Mouse (Mus musculus) midbrain, embryonic 15.5 days (tissue): ENCODE measurements around the gene Atp11a. TPM values are rescaled to one million over a fixed set of nuclear protein-coding genes. Genes with fewer than 3 reads are reported as not detected.
A peak's percentile ranks its signal among the peaks of the same experiment; 100 is the strongest.

ENCODE experiments used
- ATAC-seq: fragments of 200-750 bp; cut with Nextera tagmentation; replicated peaks from 2 replicates; pipeline ENCODE4 v1.8.0; 2017; ENCODE audit warnings: moderate TSS enrichment
- H3K27ac ChIP-seq: fragments of 300-500 bp; sonication (generic); 2 replicates; pipeline ENCODE4 v1.5.1; 2015; ENCODE audit warnings: mild to moderate bottlenecking, inconsistent platforms
- H3K27me3 ChIP-seq: fragments of 300-500 bp; sonication (generic); replicated peaks from 2 replicates; pipeline ENCODE4 v1.6.1; 2015; ENCODE audit warnings: inconsistent platforms
- H3K36me3 ChIP-seq: fragments of 300-500 bp; sonication (generic); replicated peaks from 2 replicates; pipeline ENCODE4 v1.6.1; 2015; ENCODE audit warnings: inconsistent platforms
- H3K4me1 ChIP-seq: fragments of 300-500 bp; sonication (generic); 2 replicates; pipeline ENCODE4 v1.6.1; 2015; ENCODE audit warnings: inconsistent platforms
- H3K4me2 ChIP-seq: fragments of 300-500 bp; sonication (generic); 2 replicates; pipeline ENCODE4 v1.6.1; 2015; ENCODE audit warnings: inconsistent platforms, mild to moderate bottlenecking, moderate library complexity
- H3K4me3 ChIP-seq: fragments of 300-500 bp; sonication (generic); 2 replicates; pipeline ENCODE4 v1.5.1; 2015; ENCODE audit warnings: mild to moderate bottlenecking, inconsistent platforms
- H3K9ac ChIP-seq: fragments of 300-500 bp; sonication (generic); 2 replicates; pipeline ENCODE4 v1.6.1; 2015; ENCODE audit warnings: mild to moderate bottlenecking, inconsistent platforms
- H3K9me3 ChIP-seq: fragments of 300-500 bp; sonication (generic); 2 replicates; pipeline ENCODE4 v1.6.1; 2016; ENCODE audit warnings: inconsistent platforms
- WGBS: fragments of 180-500 bp; shearing (Covaris S2); methylation state at CpG from one replicate; pipeline ENCODE4 v1.1.7; 2015; ENCODE audit warnings: mixed read lengths; 5-methylcytosine and 5-hydroxymethylcytosine counted together
- polyA plus RNA-seq: library from polyadenylated mRNA; unstranded; fragments of >200 nt; fragmentation: Nextera tagmentation; extraction: Ambion mirVana; gene quantifications from 2 replicates; pipeline ENCODE4 v1.2.1, GENCODE M21; 2015

Gene Atp11a
- polyA plus RNA-seq, 1 experiment from 2014 or later = 17.5 TPM

GRCm38 (mm10) chr8:12883051-12884004, 126.5 kb downstream of the Atp11a start:
- no peaks in the 10 kb centered on the region for H3K4me1 ChIP-seq
- no peak overlapping the region for H3K9ac ChIP-seq
- no peaks in the 10 kb centered on the region for H3K27me3 ChIP-seq
- ATAC-seq = no peak
- H3K36me3 ChIP-seq = no peaks in the 10 kb centered on the region
- H3K27ac ChIP-seq = no peak overlapping the region
- H3K4me2 ChIP-seq = no peak overlapping the region
- no peak overlapping the region for H3K4me3 ChIP-seq
- no peaks in the 10 kb centered on the region for H3K9me3 ChIP-seq
- WGBS = 72% methylated on average over 21 of the region's 21 CpGs

- Histone ChIP-seq H3K4me1 (no peaks in the 10 kb centered on the region), H3K27ac (no peak overlapping the region), H3K9me3 (no peaks in the 10 kb centered on the region), H3K4me3 (no peak overlapping the region), H3K9ac (no peak overlapping the region), H3K4me2 (no peak overlapping the region), H3K27me3 (no peaks in the 10 kb centered on the region), H3K36me3 (no peaks in the 10 kb centered on the region)
- no peak for ATAC-seq
- WGBS = 81% methylated on average over 16 of the region's 16 CpGs
These were observed 131.1 kb downstream of the Atp11a start for GRCm38 (mm10) chr8:12887772-12888435.

- H3K4me1 ChIP-seq = no peaks in the 10 kb centered on the region
- no peak overlapping the region for H3K4me3 ChIP-seq
- H3K9me3 ChIP-seq = no peaks in the 10 kb centered on the region
- no peak overlapping the region for H3K9ac ChIP-seq
- WGBS = 84% methylated on average over 11 of the region's 11 CpGs
- no peaks in the 10 kb centered on the region for H3K27me3 ChIP-seq
- no peak overlapping the region for H3K4me2 ChIP-seq
- H3K27ac ChIP-seq = no peak overlapping the region
- no peak for ATAC-seq
- no peaks in the 10 kb centered on the region for H3K36me3 ChIP-seq
These were observed 132.3 kb downstream of the Atp11a start for GRCm38 (mm10) chr8:12889046-12889598.

GRCm38 (mm10) chr8:12892882-12893446, 136.2 kb downstream of the Atp11a start:
- H3K4me1 ChIP-seq = 0 out of 2 replicates have a peak, but pooled peaks cover 5% of the 10 kb centered on the region
- WGBS = 87% methylated on average over 5 of the region's 5 CpGs
- no peaks in the 10 kb centered on the region for H3K9me3 ChIP-seq
- no peak overlapping the region for H3K27ac ChIP-seq
- no peak overlapping the region for H3K9ac ChIP-seq
- no peak overlapping the region for H3K4me3 ChIP-seq
- H3K36me3 ChIP-seq = no peaks in the 10 kb centered on the region
- ATAC-seq = no peak
- H3K4me2 ChIP-seq = no peak overlapping the region
- no peaks in the 10 kb centered on the region for H3K27me3 ChIP-seq

- ATAC-seq = no peak
- H3K9ac ChIP-seq = no peak overlapping the region
- H3K4me3 ChIP-seq = no peak overlapping the region
- H3K36me3 ChIP-seq = no peaks in the 10 kb centered on the region
- H3K27ac ChIP-seq = no peak overlapping the region
- H3K4me2 ChIP-seq = no peak overlapping the region
- H3K9me3 ChIP-seq = no peaks in the 10 kb centered on the region
- H3K4me1 ChIP-seq = 0 out of 2 replicates have a peak, but pooled peaks cover 5% of the 10 kb centered on the region
- H3K27me3 ChIP-seq = no peaks in the 10 kb centered on the region
- WGBS = 92% methylated on average over 12 of the region's 12 CpGs
These were observed 137.2 kb downstream of the Atp11a start for GRCm38 (mm10) chr8:12893797-12894578.

- Histone ChIP-seq H3K4me1 (0 out of 2 replicates have a peak, but pooled peaks cover 5% of the 10 kb centered on the region), H3K9ac (no peak overlapping the region)
- WGBS = 78% methylated on average over 11 of the region's 11 CpGs
These were observed 138.1 kb downstream of the Atp11a start for GRCm38 (mm10) chr8:12894783-12895534.

GRCm38 (mm10) chr8:12895535-12896150, 138.8 kb downstream of the Atp11a start:
- Histone ChIP-seq H3K27me3 (no peaks in the 10 kb centered on the region), H3K4me3 (no peak overlapping the region), H3K4me1 (0 out of 2 replicates have a peak, but pooled peaks cover 5% of the 10 kb centered on the region), H3K9ac (no peak overlapping the region), H3K9me3 (no peaks in the 10 kb centered on the region), H3K36me3 (no peaks in the 10 kb centered on the region), H3K4me2 (no peak overlapping the region), H3K27ac (no peak overlapping the region)
- no peak for ATAC-seq
- 75% methylated on average over 9 of the region's 9 CpGs for WGBS

More at GRCm38 (mm10) chr8:12894783-12895534, 138.1 kb downstream of the Atp11a start:
- no peak overlapping the region for H3K4me2 ChIP-seq
- H3K27ac ChIP-seq = no peak overlapping the region
- no peak overlapping the region for H3K4me3 ChIP-seq
- no peaks in the 10 kb centered on the region for H3K9me3 ChIP-seq
- H3K36me3 ChIP-seq = no peaks in the 10 kb centered on the region
- no peaks in the 10 kb centered on the region for H3K27me3 ChIP-seq
- ATAC-seq = no peak

- 44% methylated on average over 13 of the region's 13 CpGs for WGBS
- Histone ChIP-seq H3K27me3 (no peaks in the 10 kb centered on the region), H3K9me3 (no peaks in the 10 kb centered on the region), H3K36me3 (no peaks in the 10 kb centered on the region), H3K4me1 (0 out of 2 replicates have a peak, but pooled peaks cover 5% of the 10 kb centered on the region), H3K4me3 (no peak overlapping the region), H3K27ac (no peak overlapping the region), H3K9ac (0 out of 2 replicates have a peak overlapping the region, but pooled peaks have one; percentile 2), H3K4me2 (no peak overlapping the region)
- ATAC-seq = peak; percentile 68
These were observed 139.9 kb downstream of the Atp11a start for GRCm38 (mm10) chr8:12896494-12897373.

- no peak overlapping the region for H3K9ac ChIP-seq
- no peak overlapping the region for H3K4me2 ChIP-seq
- 82% methylated on average over 9 of the region's 9 CpGs for WGBS
- no peaks in the 10 kb centered on the region for H3K27me3 ChIP-seq
- H3K4me3 ChIP-seq = no peak overlapping the region
- ATAC-seq = no peak
- H3K27ac ChIP-seq = no peak overlapping the region
- 0 out of 2 replicates have a peak, but pooled peaks cover 5% of the 10 kb centered on the region for H3K4me1 ChIP-seq
- H3K9me3 ChIP-seq = no peaks in the 10 kb centered on the region
- no peaks in the 10 kb centered on the region for H3K36me3 ChIP-seq
These were observed 141.0 kb downstream of the Atp11a start for GRCm38 (mm10) chr8:12897815-12898214.

- H3K27me3 ChIP-seq = no peaks in the 10 kb centered on the region
- WGBS = 87% methylated on average over 13 of the region's 13 CpGs
- H3K36me3 ChIP-seq = no peaks in the 10 kb centered on the region
- ATAC-seq = no peak
- no peak overlapping the region for H3K4me3 ChIP-seq
- no peaks in the 10 kb centered on the region for H3K4me1 ChIP-seq
- H3K9ac ChIP-seq = no peak overlapping the region
- no peak overlapping the region for H3K27ac ChIP-seq
- H3K4me2 ChIP-seq = no peak overlapping the region
- H3K9me3 ChIP-seq = no peaks in the 10 kb centered on the region
These were observed 147.1 kb downstream of the Atp11a start for GRCm38 (mm10) chr8:12903790-12904415.
